Mouse (Mus musculus) heart, adult 11 months (tissue): ENCODE results near the gene Dnmt3b.
A peak's percentile ranks its signal among the peaks of the same experiment; 100 is the strongest.

Source experiments
- DNase-seq: peaks from one replicate; pipeline ENCODE4 v3.0.0; 2022

The Dnmt3b gene

DNA sequence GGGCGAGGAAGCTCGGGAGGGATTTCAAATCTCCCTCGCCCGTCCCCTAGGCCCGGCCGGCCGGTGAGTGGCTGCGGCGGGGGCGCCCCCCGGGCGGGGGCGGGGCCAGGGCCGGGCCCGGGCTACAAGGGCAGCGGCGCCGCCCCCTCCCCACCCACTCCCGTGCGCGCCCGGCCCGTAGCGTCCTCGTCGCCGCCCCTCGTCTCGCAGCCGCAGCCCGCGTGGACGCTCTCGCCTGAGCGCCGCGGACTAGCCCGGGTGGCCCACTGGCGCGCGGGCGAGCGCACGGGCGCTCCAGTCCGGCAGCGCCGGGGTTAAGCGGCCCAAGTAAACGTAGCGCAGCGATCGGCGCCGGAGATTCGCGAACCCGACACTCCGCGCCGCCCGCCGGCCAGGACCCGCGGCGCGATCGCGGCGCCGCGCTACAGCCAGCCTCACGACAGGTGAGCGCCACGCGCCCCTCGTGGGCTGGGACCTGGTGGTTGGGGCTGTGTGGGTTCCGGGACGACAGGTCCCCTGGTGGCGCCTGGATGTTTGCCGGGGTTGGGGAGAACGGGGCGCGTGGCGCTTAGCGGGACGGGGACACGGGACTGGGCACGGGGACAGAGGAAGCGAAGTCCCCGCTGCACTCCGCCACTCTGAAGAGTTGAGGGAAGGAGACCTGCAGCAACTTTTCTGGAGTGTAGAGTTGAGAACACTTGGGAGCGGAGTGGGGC, at the start of gene Dnmt3b:
Gene Dnmt3b (plus strand): TSS at position 153 of the 716 bp plus-strand sequence.
- peak; percentile 97 for DNase-seq

GRCm38 (mm10) chr2:153600021-153600666, 49.1 kb upstream of the Dnmt3b start:
- peak; percentile 97 for DNase-seq

- peak; percentile 95 for DNase-seq
Measured at GRCm38 (mm10) chr2:153600667-153601648, 48.3 kb upstream of the Dnmt3b start.

GRCm38 (mm10) chr2:153603724-153604123, 45.5 kb upstream of the Dnmt3b start:
- no peak for DNase-seq

DNA sequence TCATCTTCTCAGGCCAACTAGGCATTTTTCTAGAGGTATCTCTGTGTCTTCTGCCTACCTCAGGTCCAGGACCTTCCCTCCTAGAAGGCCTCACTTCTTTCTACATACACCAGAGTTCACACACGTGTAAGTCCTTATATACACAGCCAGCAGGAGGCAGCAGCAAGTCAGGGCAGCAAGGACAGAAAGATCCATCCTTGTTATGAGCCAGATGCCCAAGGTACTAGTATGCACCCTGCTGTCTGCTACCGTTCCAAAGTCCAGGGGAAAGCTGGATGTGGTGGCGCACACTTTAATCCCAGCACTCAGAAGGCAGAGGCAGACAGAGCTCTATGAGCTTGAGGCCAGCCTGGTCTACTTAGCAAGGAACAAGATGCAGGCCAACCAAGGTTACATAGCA, 42.8 kb upstream of the Dnmt3b start:
- no peak for DNase-seq

DNA sequence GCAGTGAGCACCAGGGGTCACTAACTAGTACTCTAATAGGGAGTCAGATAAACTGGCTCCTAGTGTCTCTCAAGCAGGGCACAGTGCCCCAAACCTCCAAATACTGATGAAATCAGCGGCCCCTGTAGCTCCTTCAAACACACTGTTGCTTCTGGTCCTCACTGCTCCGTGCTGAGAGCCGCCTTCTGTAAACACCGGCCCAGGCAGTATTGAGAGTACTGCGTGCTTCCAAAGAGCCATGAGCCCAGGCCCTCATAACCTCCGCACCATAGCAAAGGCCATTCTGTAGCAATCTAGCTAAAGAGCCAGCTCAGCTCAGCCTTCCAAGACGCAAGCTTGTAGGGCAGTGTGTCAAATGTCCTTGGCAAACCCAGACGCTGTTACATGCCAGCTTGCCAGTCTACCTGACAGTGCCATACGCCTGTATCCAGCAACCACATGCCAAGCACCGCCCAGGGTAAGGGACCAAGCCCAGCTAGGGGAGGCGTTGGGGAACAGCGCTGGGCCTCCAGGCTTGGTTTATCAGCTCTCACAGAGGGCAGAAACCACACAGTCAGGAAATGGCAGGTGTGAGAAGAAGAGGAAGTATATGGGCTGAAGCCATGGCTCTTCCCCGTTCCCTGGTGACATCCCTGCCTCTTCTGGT, 41.3 kb upstream of the Dnmt3b start:
- DNase-seq = peak; percentile 97

GRCm38 (mm10) chr2:153609058-153609457, 40.2 kb upstream of the Dnmt3b start:
- DNase-seq = peak; percentile 93

GRCm38 (mm10) chr2:153609548-153609947, 39.7 kb upstream of the Dnmt3b start:
- DNase-seq = peak; percentile 98

DNA sequence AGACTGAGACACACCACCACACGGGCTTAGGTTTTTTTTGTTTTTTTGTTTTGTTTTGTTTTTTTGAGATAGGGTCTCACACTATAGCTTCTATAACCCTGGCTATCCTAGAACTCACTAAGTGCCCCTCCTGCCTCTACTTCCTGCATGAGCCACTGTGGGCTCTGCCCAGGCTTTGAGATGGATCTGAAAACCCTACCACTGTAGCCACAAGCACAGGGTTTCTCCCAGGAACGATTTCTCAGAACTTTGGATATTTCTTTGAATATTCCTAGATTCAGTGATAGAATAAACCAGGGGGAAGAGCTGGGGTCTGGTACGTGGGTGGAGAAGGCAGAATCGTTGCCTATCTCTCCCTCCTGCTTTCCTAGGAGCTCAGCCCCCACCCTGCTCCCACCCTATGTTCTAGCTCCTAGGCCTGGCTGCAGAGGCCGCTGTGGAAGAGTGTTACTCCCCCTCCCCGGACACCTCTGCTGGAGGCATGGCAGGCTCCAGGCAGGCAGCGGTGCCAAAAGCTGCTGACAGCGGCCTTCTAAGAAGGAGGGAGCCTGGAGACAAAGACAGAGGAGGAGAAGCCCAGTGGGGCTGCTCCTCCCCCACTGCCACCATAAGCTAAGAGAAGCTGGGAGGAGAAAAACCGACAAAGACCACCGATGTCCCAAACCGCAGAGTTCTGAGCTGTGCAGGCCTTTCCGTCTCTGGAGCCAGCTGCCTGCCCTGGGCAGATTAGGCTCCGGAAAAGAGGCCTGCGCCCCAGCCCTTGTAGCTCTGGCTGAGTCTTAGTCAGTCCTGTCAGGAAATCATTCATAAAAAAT, 38.6 kb upstream of the Dnmt3b start:
- no peak for DNase-seq

GRCm38 (mm10) chr2:153611241-153611630, 38.0 kb upstream of the Dnmt3b start:
- DNase-seq = no peak

DNA sequence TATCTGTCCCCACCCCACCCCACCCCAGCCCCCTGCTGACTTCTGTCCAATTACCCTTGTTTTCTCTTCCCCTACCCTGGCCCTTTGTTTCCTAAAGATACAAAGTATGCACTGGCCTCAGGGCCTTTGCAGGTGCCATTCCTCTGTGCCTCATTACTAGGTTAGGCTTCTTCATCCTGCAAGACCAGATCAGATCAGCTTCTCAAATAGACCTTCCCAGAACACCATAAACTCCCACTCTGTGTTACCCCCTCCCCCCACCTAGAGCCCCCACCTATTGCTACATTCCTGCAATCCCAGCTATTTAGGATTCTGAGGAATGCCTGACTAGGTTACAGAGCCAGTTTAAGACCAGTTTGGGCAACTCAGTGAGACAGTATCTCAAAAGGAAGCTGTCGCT, 37.5 kb upstream of the Dnmt3b start:
- no peak for DNase-seq

DNA sequence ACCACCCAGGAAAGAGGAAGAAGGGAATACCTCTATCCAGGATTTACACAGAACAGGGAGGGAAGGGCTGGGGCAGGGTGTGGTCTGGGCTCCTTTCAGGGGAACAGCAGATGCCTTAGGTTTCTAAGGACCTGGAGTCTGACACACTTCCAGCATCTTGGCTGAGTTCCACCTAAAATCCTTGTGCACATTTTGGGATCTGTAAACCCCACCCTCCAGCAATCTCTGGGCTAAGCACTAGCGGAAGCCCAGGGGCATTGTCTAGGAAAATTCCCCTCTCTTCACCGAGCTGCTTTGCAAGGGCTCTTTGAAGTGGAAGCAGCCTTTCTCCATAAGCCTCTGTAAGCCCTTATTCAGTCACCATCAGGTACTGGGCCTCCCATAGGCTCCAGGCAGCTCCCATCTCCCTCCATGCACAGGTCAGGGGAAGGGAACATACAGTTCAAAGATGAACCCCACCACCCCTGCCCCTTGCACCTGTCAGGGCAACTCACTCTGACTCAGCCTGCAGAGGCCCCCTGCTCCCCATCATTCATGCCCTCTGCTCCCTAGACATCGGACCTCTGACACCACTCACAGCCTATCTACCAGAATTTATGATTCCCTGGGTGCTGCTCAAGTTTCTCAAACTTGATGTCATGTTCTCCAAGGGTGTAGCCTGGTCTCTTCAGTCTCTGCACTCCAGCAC, 36.5 kb upstream of the Dnmt3b start:
- DNase-seq = peak; percentile 94

GRCm38 (mm10) chr2:153616893-153617292, 32.4 kb upstream of the Dnmt3b start:
- peak; percentile 64 for DNase-seq

DNA sequence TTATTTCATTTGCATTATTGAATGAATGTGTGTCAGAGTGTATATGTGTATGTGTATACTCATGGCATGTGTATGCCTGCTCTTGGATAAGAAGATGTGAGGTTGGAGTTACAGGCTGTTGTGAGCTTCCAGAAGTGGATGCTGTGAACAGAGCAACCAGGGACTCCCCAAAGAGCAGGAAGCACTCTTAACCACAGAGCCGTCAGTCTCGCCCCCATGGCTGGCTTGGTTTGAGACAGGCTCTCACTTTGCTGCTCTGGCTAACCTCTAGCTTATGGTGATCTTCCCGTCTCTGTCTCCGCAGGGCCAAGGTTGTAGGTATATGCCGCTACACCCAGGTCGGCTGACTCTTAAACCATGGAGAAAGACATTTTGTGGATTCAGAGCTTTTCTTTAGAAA, 30.8 kb upstream of the Dnmt3b start:
- no peak for DNase-seq

- no peak for DNase-seq
Measured at GRCm38 (mm10) chr2:153618889-153619288, 30.4 kb upstream of the Dnmt3b start.

DNA sequence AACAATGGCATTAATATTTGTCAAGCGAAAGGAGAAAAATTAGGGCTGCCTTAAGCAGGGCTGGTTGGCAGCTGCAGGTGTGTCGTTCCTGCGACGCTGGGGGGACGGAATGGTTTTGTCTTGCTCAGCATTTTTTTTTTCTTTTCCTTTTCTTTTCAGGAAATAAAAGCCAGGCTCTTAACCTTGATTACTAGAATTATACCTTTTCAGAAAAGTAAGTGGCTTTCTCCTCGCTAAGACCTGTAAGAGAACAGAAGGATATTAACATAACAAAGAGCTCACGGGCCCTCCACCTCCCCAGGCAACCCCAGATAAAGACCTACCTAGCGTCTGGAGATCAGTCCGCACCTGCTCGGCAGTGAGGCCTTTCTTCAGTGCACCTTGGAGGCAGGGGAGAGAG, 26.8 kb upstream of the Dnmt3b start:
- no peak for DNase-seq

- no peak for DNase-seq
Measured at GRCm38 (mm10) chr2:153630950-153631349, 18.3 kb upstream of the Dnmt3b start.

DNA sequence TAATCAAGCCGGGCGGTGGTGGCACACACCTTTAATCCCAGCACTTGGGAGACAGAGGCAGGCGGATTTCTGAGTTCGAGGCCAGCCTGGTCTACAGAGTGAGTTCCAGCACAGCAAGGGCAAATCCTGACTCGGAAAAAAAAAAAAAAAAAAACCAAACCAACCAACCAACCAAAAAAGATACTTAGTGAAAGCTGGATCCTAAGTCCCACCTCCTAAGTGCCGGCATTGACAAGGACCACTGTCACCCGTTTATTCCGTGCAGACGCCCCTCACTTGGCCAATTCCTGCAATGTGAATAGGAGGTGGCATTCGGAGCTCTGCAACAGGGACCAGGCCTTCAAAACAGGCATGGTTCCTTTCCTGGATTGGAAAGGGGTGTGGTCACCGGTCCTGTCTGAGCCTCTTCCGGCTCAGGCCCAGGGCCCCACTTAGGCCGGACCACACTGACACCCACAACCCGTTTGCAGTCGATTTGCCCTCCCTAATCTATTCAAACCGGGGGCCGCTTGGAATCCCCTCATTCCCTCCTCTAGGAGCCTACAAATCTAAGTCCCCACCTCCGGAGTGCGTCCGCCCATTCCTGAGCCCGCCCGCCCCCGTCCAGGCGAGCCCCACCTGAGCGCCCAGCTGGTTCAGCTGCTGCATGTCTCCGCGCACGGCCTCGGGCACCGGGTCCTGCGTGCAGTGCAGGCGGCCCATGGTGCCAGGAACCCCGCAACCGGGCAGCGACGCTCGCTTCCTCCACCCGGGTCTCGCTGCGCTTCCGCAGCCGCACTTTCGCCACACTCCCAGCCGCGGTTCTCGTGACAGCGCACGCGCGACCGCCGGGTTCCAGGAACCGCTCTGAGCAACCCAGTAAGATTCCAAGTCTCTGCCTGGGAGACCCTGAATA, 17.0 kb upstream of the Dnmt3b start, which contains the start of gene Commd7:
Gene Commd7 (minus strand): TSS at position 806 of the 895 bp plus-strand sequence.
- DNase-seq = peak; percentile 98

DNA sequence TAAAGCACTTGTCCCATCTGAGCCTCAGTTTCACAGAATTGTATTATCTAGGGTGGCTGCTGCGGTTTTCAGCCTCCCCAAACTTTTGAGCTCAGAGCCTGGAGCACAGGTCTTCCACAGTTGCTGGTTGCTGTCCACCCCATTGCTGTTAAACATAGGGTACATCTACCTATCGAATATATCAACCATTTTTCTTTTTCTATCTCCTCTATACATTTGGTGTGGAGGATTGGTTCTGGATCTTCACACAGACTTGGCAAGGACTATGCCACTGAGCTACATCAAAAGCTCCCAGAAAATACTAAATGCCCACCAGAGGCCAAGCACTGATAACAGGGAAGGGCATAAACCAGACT, 16.4 kb upstream of the Dnmt3b start:
- DNase-seq = no peak

GRCm38 (mm10) chr2:153633259-153633658, 16.0 kb upstream of the Dnmt3b start:
- DNase-seq = no peak
